Mouse (Mus musculus) erythroblast, embryonic 14.5 days (primary cell): ENCODE measurements around the gene Abcd1.

Source experiments
- GATA1 ChIP-seq: IDR thresholded peaks from 2 replicates; pipeline ENCODE4 v1.6.1; 2012; ENCODE audit warnings: low read length, inconsistent platforms, mixed read lengths
- TAL1 ChIP-seq: IDR thresholded peaks from 3 replicates; pipeline ENCODE4 v1.6.1; 2012; ENCODE audit warnings: low read length, inconsistent platforms, mixed read lengths

DNA sequence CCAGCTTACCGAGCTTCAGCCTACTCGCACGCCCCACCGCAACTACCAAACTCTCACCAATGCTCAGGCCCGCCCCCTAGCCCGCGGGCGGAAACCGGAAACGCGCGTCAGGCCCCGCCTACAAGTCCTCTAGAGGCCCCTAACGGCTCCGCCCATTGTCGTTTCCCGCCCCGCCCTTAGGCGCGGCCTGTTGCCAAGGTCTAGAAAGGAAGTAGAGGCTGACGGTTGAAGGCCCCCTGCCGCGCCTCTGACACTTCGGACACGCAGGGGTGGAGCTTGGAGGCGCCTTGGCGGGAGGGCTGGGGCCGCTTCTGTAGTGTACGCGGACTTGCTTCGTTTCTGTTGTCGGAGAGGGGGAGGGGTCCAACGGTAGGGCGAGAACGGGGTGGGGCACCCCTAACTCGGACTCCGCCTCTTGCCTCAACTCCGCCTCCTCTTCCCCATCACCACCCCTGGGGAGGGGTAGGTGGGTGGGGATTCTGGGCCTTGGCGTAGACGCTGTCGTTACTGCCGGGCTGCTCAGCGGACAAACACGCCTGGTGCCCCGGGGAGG is at the start of gene Abcd1, which contains the start of gene Bcap31:
- TF ChIP-seq TAL1 (no peak), GATA1 (no peak)
